Mouse (Mus musculus): ENCODE data around the gene Mef2a.

The Mef2a gene

GRCm38 (mm10) chr7:67210004-67210833 is 162.4 kb downstream of the Mef2a start:
- DNase-seq (ENCODE audit: low spot score in 2 of 2), result no peak

DNA sequence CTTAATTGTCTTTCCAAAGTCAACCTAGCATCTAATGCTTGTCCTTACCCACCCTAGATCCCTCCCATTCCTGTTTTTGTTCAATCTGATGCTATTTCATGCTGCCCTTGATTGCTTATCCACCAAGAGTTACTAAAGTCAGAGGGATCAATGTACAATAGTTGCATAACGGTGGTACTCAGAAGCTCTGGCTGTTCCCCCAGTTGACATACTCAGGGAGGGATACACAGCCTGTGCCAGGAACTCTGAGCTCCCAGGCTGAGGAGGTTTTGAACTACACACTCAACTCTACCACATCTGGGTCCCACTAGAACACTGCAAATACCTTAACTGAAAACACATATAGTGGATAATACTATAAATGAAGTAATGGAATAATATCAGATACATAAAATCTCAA is 164.3 kb downstream of the Mef2a start:
- DNase-seq (ENCODE audit: low spot score in 2 of 2), result no peak

DNA sequence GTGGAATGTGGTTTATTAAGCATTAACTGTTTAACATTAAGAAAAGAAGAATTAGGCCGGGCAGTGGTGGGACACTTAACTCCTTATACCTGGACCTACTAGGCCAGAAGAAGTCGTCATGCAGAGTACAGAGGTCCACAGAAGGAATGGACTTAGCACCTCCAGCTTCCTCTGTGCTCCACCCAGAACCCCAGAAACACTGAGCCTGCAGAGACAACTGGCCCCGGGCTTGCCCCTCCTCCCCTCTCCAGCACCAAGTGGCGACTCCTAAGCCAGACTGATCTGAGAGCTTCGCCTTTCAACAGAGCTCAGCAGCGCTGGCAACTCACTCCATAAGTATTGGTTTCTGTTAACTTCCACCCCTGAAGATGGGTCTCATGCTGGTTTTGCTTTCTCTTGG is 165.0 kb downstream of the Mef2a start:
- DNase-seq (ENCODE audit: low spot score in 2 of 2), result no peak

DNA sequence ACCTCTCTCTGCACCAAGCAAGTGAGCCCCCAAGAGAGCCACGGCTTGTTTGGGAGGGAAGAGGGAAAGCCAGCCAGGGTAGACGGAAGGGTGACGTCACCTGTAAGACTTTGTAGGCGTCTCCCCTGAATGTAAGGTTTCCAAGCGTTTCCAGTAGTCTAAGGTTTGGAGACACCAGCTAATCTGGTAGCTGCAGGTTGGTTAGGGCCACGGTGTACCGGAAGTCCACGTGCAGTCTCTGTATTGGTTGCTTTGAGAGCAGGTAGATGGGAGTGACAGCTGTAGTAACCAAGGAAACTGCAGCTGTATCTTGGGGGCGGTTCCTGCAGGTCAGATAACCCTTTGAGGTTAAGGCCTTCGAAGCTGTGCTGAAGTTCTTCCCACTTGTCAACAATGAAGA is 166.2 kb downstream of the Mef2a start:
- no peak for DNase-seq (ENCODE audit: low spot score in 2 of 2)

DNA sequence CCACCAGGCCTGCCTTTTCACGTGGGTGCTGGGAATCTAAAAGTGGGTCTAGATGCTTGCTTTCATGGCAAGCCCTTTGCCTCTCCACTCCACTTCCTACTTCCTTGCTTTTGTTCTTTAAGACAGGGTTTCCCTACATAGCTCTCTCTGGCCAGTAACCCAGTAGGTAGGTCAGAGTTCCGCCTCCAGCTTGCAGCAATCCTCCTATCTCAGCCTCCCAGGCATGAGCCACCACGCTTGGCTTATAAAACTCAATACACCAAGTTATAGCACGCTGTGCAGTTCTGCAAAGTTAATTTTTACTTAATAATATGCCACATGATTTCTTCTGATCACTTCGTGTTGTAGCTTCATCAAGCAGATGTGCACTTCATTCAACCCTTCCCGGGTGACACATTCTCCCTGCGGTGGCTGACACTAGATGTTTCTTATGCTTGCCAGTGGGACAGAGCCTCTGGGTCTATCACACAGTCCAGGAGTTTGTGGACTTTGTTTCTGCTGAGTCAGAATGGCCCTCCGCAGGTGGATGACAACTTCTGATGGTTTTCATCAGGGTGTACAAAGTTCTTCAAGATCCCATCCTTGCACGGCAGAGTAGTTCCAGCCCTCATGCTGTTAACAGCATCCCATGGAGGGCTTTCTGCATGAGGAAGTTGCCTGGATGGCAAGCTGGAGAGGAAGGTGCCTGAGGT is 166.8 kb downstream of the Mef2a start:
- no peak for DNase-seq (ENCODE audit: low spot score in 2 of 2)

DNA sequence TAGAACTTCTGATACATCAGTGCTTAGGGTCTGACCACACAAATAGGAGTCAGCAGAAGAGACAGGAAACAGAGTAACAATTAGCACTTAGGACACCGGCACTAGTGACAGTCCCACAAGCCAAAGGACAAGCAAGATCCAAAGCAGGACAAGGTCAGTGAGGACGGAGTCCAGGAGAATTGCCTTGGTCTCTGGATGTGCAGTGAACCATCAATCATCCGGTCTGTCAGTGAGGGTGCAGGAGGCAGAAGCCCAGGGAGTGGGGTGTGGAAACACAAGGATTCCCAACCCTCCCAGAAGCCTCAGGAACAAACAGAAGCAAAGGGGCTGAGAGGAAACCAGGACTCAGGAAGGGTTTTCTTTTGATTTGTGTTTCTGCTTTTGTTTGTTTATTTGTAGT is 169.0 kb downstream of the Mef2a start:
- no peak for DNase-seq (ENCODE audit: low spot score in 2 of 2)

- peak; percentile 48 to 69 for DNase-seq (ENCODE audit: low spot score in 2 of 2)
Measured at GRCm38 (mm10) chr7:67199412-67199811, 173.2 kb downstream of the Mef2a start.

DNA sequence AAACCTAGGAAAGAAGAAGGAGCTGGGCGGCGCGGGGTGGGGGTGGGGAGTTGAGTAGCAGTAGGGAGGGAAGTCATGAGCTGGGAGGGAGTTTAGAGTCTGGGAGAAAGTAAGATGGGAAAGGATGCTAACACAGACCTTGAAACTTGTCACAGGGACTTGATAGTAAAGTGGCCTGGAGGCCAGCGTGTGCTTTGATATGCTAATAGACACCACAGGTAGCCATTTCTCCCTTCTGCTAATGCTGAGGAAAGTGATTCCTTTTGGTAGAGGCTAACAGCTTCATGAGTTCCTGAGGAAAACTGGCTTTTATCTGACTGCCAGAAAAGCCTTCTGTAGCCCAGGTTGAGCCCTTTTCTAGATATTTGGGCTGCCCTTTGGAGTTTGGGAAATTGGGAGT is 188.9 kb downstream of the Mef2a start:
- DNase-seq (ENCODE audit: low spot score in 2 of 2), result peak in 1 of 2 experiments; percentile 8

Measured in urinary bladder, postnatal 4 days (tissue).